Mouse (Mus musculus) cerebellum, postnatal 36 days (tissue): Measurements from ENCODE around the gene Nostrin.

ENCODE experiments used
- DNase-seq, 2 experiments: peaks; one replicate each; pipeline ENCODE4 v3.0.0; 2021 to 2022; ENCODE audit warnings: mixed read lengths in 2 of 2

The Nostrin gene

GRCm38 (mm10) chr2:69129425-69130210 is 6.0 kb upstream of the Nostrin start:
- DNase-seq: no peak

GRCm38 (mm10) chr2:69132046-69132445 is 3.6 kb upstream of the Nostrin start:
- DNase-seq: no peak

- no peak for DNase-seq
Observed at GRCm38 (mm10) chr2:69132488-69133040, 3.0 kb upstream of the Nostrin start.

- no peak for DNase-seq
Observed at GRCm38 (mm10) chr2:69134186-69134585, 1.4 kb upstream of the Nostrin start.

GRCm38 (mm10) chr2:69134937-69135336 is 663 bp upstream of the Nostrin start:
- DNase-seq: no peak

GRCm38 (mm10) chr2:69137406-69138084 is 1.9 kb downstream of the Nostrin start:
- DNase-seq: no peak

GRCm38 (mm10) chr2:69138759-69139158 is 3.2 kb downstream of the Nostrin start:
- DNase-seq: no peak

- DNase-seq: no peak
Observed at GRCm38 (mm10) chr2:69140215-69140614, 4.6 kb downstream of the Nostrin start.

- no peak for DNase-seq
Observed at GRCm38 (mm10) chr2:69140816-69141215, 5.2 kb downstream of the Nostrin start.

- no peak for DNase-seq
Observed at GRCm38 (mm10) chr2:69148691-69149090, 13.1 kb downstream of the Nostrin start.

GRCm38 (mm10) chr2:69149154-69149553 is 13.6 kb downstream of the Nostrin start:
- no peak for DNase-seq

- DNase-seq: no peak
Observed at GRCm38 (mm10) chr2:69150841-69151240, 15.2 kb downstream of the Nostrin start.

GRCm38 (mm10) chr2:69155861-69156260 is 20.3 kb downstream of the Nostrin start:
- DNase-seq: no peak

- no peak for DNase-seq
Observed at GRCm38 (mm10) chr2:69156283-69156682, 20.7 kb downstream of the Nostrin start.

- no peak for DNase-seq
Observed at GRCm38 (mm10) chr2:69158907-69159306, 23.3 kb downstream of the Nostrin start.

- no peak for DNase-seq
Observed at GRCm38 (mm10) chr2:69170395-69171077, 34.9 kb downstream of the Nostrin start.

GRCm38 (mm10) chr2:69175296-69175695 is 39.7 kb downstream of the Nostrin start:
- DNase-seq: no peak

- DNase-seq: no peak
Observed at GRCm38 (mm10) chr2:69179721-69180120, 44.1 kb downstream of the Nostrin start.

GRCm38 (mm10) chr2:69187990-69188389 is 52.4 kb downstream of the Nostrin start:
- no peak for DNase-seq

- DNase-seq: no peak
Observed at GRCm38 (mm10) chr2:69188732-69189131, 53.1 kb downstream of the Nostrin start.

- no peak for DNase-seq
Observed at GRCm38 (mm10) chr2:69189222-69189621, 53.6 kb downstream of the Nostrin start.

- no peak for DNase-seq
Observed at GRCm38 (mm10) chr2:69191059-69191458, 55.5 kb downstream of the Nostrin start.

- no peak for DNase-seq
Observed at GRCm38 (mm10) chr2:69193555-69193954, 58.0 kb downstream of the Nostrin start.
